8 mouse cellular contexts compared by ENCODE assay signal in genomic region chr9:110877888-110878287, GRCm38 (mm10). TPM values are rescaled to one million over a fixed set of nuclear protein-coding genes. Genes with fewer than 3 reads are reported as not detected.
DNase-seq lines count a peak whose midpoint lies in the region; ATAC-seq and TF ChIP-seq lines count a peak whose summit lies in the region.
"Had no signal": no experiment of that assay in that cellular context is flagged by ENCODE, and none has a peak within 500 bp of the region (broad histone marks: within the 10 kb centered on the region; RNA-seq: fewer than 3 reads in every experiment).

No protein-coding gene starts in this region.

- peak overlapping the region; percentile 30 for H3K9ac ChIP-seq in liver, adult 2 months (ENCODE audit: low read depth, low read length)
- H3K9ac ChIP-seq in heart, embryonic 13.5 days = no peak overlapping the region

- H3K4me2 ChIP-seq in heart, embryonic 13.5 days = no peak overlapping the region

- peak; percentile 14; the same call in 1 of the 2 replicates for ATAC-seq in heart, embryonic 13.5 days (ENCODE audit: extremely low read depth, insufficient number of reproducible peaks, low FRiP score, low TSS enrichment)

- no peaks in the 10 kb centered on the region for H3K27me3 ChIP-seq in liver, adult 2 months (ENCODE audit: control insufficient read depth, insufficient read depth, low read length)
- H3K27me3 ChIP-seq in heart, embryonic 13.5 days (replicated peaks) = peaks cover 77% of the 10 kb centered on the region
- H3K27me3 ChIP-seq in limb, embryonic 10.5 days (ENCODE audit: low read depth, poor library complexity, severe bottlenecking) = peaks cover 83% of the 10 kb centered on the region

- 18% methylated on average over 5 of the region's 5 CpGs for whole genome bisulfite sequencing in liver, adult 2 months
- 61% methylated on average over 5 of the region's 5 CpGs for WGBS in heart, embryonic 13.5 days
- 92% methylated on average over 5 of the region's 5 CpGs for WGBS in limb, embryonic 10.5 days

- TF ChIP-seq POLR2A in liver, adult 2 months (IDR thresholded peaks at IDR 0.05; ENCODE audit: extremely low read depth, insufficient read depth, low read length) = no peak

- no peak for TF ChIP-seq CTCF in liver, adult 2 months (IDR thresholded peaks at IDR 0.05; ENCODE audit: low read depth, low read length)

- H3K36me3 ChIP-seq in liver, adult 2 months (ENCODE audit: control insufficient read depth, insufficient read depth, low read length) = no peaks in the 10 kb centered on the region
- H3K36me3 ChIP-seq in heart, embryonic 13.5 days = no peaks in the 10 kb centered on the region
- no peaks in the 10 kb centered on the region for H3K36me3 ChIP-seq in limb, embryonic 10.5 days

- peak overlapping the region; percentile 95 for H3K27ac ChIP-seq in liver, adult 2 months (replicated peaks; ENCODE audit: insufficient read depth, low read depth, low read length)
- peak overlapping the region; percentile 17; the same call in 1 of the 2 replicates for H3K27ac ChIP-seq in brown adipose tissue, adult 24 weeks (replicated peaks; ENCODE audit: low read depth, low read length)
- peak overlapping the region; percentile 16; the same call in 1 of the 2 replicates for H3K27ac ChIP-seq in heart, embryonic 13.5 days (replicated peaks)
- H3K27ac ChIP-seq in limb, embryonic 10.5 days = no peak overlapping the region

- no peak overlapping the region for H3K4me3 ChIP-seq in liver, adult 2 months (ENCODE audit: insufficient read depth, low read depth, low read length)
- H3K4me3 ChIP-seq in brown adipose tissue, adult 24 weeks (ENCODE audit: insufficient read depth, low read depth, low read length) = no peak overlapping the region
- no peak overlapping the region for H3K4me3 ChIP-seq in heart, embryonic 13.5 days
- H3K4me3 ChIP-seq in limb, embryonic 10.5 days = no peak overlapping the region

- peak; percentile 97 for DNase-seq in liver, adult 2 months (ENCODE audit: extremely low read depth, low read depth, low spot score)
- no peak for DNase-seq in liver
- DNase-seq in lung, postnatal 14 days = peak; percentile 63
- DNase-seq in limb, embryonic 10.5 days (ENCODE audit: low spot score) = no peak
- no peak for DNase-seq in T-cell, adult 2 months (ENCODE audit: low spot score)

- peaks cover 36% of the 10 kb centered on the region for H3K4me1 ChIP-seq in liver, adult 2 months (ENCODE audit: control insufficient read depth, insufficient read depth, low read length)
- peaks cover 21% of the 10 kb centered on the region for H3K4me1 ChIP-seq in brown adipose tissue, adult 24 weeks (ENCODE audit: control insufficient read depth, insufficient read depth, insufficient read length, low read length)
- peaks cover 45% of the 10 kb centered on the region for H3K4me1 ChIP-seq in heart, embryonic 13.5 days
- H3K4me1 ChIP-seq in limb, embryonic 10.5 days = peaks cover 41% of the 10 kb centered on the region

- no peaks in the 10 kb centered on the region for H3K9me3 ChIP-seq in heart, embryonic 13.5 days
- no peaks in the 10 kb centered on the region for H3K9me3 ChIP-seq in limb, embryonic 10.5 days (replicated peaks)

- peaks cover 13% of the 10 kb centered on the region; the same call in 1 of the 2 replicates for H3K79me2 ChIP-seq in liver, adult 2 months (ENCODE audit: control insufficient read depth, insufficient read depth, low read length)

RNA-seq across cellular contexts. Expression of gene Als2cl, which starts 1.8 kb away (rescaled TPM):
- 8.0 and 16.8 TPM in 2 replicates for total RNA-seq in liver, adult 2 months (2014; rRNA removed)
- polyA plus RNA-seq in liver, adult 2 months (2012; rRNA removed) = 29.1 and 45.5 TPM in 2 replicates
- 5.7 and 9.0 TPM in 2 replicates for polyA plus RNA-seq in brown adipose tissue, adult 24 weeks (2012; ENCODE audit: insufficient read depth, insufficient read length, missing spikeins)
- polyA plus RNA-seq in heart, embryonic 13.5 days (2015; fragmentation: Nextera tagmentation; extraction: Ambion mirVana) = 0.88 and 0.97 TPM in 2 replicates
- 1.8 and 1.9 TPM in 2 replicates for polyA plus RNA-seq in limb, embryonic 10.5 days (2016; fragmentation: Nextera tagmentation; extraction: Ambion mirVana)

RNA-seq across cellular contexts. Expression of gene Tmie, which starts 2.0 kb away (rescaled TPM):
- 4.4 and 5.5 TPM in 2 replicates for total RNA-seq in liver, adult 2 months (2014; rRNA removed)
- 13.1 and 20.8 TPM in 2 replicates for polyA plus RNA-seq in liver, adult 2 months (2012; rRNA removed)
- polyA plus RNA-seq in brown adipose tissue, adult 24 weeks (2012; ENCODE audit: insufficient read depth, insufficient read length, missing spikeins) = 1.5 and 1.8 TPM in 2 replicates
- 0.16 and 0.20 TPM in 2 replicates for polyA plus RNA-seq in heart, embryonic 13.5 days (2015; fragmentation: Nextera tagmentation; extraction: Ambion mirVana)
- polyA plus RNA-seq in limb, embryonic 10.5 days (2016; fragmentation: Nextera tagmentation; extraction: Ambion mirVana) = 0.09 TPM in 1 of 2 replicates, not detected in the other

RNA-seq across cellular contexts. Expression of gene Prss50, which starts 20.1 kb away (rescaled TPM):
- not detected in 2 replicates for total RNA-seq in liver, adult 2 months (2014; rRNA removed)
- not detected in 2 replicates for polyA plus RNA-seq in liver, adult 2 months (2012; rRNA removed)
- not detected in 2 replicates for polyA plus RNA-seq in brown adipose tissue, adult 24 weeks (2012; ENCODE audit: insufficient read depth, insufficient read length, missing spikeins)
- 0.13 and 0.56 TPM in 2 replicates for polyA plus RNA-seq in heart, embryonic 13.5 days (2015; fragmentation: Nextera tagmentation; extraction: Ambion mirVana)
- polyA plus RNA-seq in limb, embryonic 10.5 days (2016; fragmentation: Nextera tagmentation; extraction: Ambion mirVana) = 0.69 and 0.83 TPM in 2 replicates

RNA-seq across cellular contexts. Expression of gene Prss46, which starts 33.6 kb away (rescaled TPM):
- total RNA-seq in liver, adult 2 months (2014; rRNA removed) = not detected in 2 replicates
- not detected in 2 replicates for polyA plus RNA-seq in liver, adult 2 months (2012; rRNA removed)
- not detected in 2 replicates for polyA plus RNA-seq in brown adipose tissue, adult 24 weeks (2012; ENCODE audit: insufficient read depth, insufficient read length, missing spikeins)
- polyA plus RNA-seq in heart, embryonic 13.5 days (2015; fragmentation: Nextera tagmentation; extraction: Ambion mirVana) = not detected in 2 replicates
- not detected in 2 replicates for polyA plus RNA-seq in limb, embryonic 10.5 days (2016; fragmentation: Nextera tagmentation; extraction: Ambion mirVana)
- polyA plus RNA-seq: stomach, embryonic 16.5 days had no signal

RNA-seq across cellular contexts. Expression of gene Fam240a, which starts 38.8 kb away (rescaled TPM):
- total RNA-seq in liver, adult 2 months (2014; rRNA removed) = not detected in 2 replicates
- not detected in 2 replicates for polyA plus RNA-seq in liver, adult 2 months (2012; rRNA removed)
- polyA plus RNA-seq in brown adipose tissue, adult 24 weeks (2012; ENCODE audit: insufficient read depth, insufficient read length, missing spikeins) = not detected in 2 replicates
- polyA plus RNA-seq in heart, embryonic 13.5 days (2015; fragmentation: Nextera tagmentation; extraction: Ambion mirVana) = not detected in 2 replicates
- not detected in 2 replicates for polyA plus RNA-seq in limb, embryonic 10.5 days (2016; fragmentation: Nextera tagmentation; extraction: Ambion mirVana)
- polyA plus RNA-seq: stomach, embryonic 16.5 days had no signal

Comparison
In these comparisons a context has a peak if more than half of its experiments do, and no peak if none do; other contexts are left out.
1. DNase-seq: peak in liver, adult 2 months (single experiment) and lung, postnatal 14 days (single experiment); none in liver (single experiment), limb, embryonic 10.5 days (single experiment) and T-cell, adult 2 months (single experiment).